Mouse (Mus musculus) B cell, adult 2 months (primary cell): ENCODE measurements around the gene Gm49320.
A peak's percentile ranks its signal among the peaks of the same experiment; 100 is the strongest.

Source experiments
- DNase-seq, 2 experiments: peaks; one replicate each; pipeline ENCODE4 v3.0.0; 2022

Gm49320 gene

GRCm38 (mm10) chr8:4259125-4259804, 20.6 kb downstream of the Gm49320 start, which contains the start of gene Ctxn1:
TSS of gene Ctxn1 (minus strand) at chr8:4259274.
- peak; percentile 94 to 95 for DNase-seq

GRCm38 (mm10) chr8:4259805-4260170, 21.1 kb downstream of the Gm49320 start:
- no peak for DNase-seq

GRCm38 (mm10) chr8:4263105-4263791, 24.6 kb downstream of the Gm49320 start:
- DNase-seq: no peak

GRCm38 (mm10) chr8:4265160-4265914, 26.7 kb downstream of the Gm49320 start:
- DNase-seq: no peak

- DNase-seq: peak; percentile 43
These were observed 29.0 kb downstream of the Gm49320 start for GRCm38 (mm10) chr8:4267627-4268026.

- no peak for DNase-seq
These were observed 30.9 kb downstream of the Gm49320 start for GRCm38 (mm10) chr8:4269609-4270008.

- DNase-seq: peak; percentile 93
These were observed 36.8 kb downstream of the Gm49320 start, which contains the start of gene Timm44 for GRCm38 (mm10) chr8:4275275-4276110. TSS of gene Timm44 (minus strand) at chr8:4275913.

GRCm38 (mm10) chr8:4276111-4276465, 37.4 kb downstream of the Gm49320 start:
- no peak for DNase-seq

- no peak for DNase-seq
These were observed 54.1 kb downstream of the Gm49320 start for GRCm38 (mm10) chr8:4292738-4293137.

DNA sequence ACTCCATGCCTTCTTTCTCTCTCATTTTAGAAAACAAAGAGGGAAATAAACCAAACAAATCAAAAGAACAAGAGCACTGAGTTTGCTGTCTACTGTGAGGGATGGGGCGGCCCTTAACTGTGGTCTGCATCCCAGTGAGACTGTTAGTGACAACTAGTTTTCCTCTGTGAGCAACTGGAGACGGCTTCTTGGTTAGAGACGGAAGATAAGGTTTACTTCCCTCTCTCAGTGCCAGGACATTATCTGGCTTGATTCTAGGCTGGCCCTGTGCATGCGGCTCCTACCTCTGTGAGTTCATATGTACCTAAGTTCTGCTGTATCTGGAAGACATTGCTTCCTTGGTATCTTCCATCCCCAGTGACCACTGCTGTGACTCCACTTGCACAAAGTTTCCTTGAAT, 59.2 kb downstream of the Gm49320 start:
- DNase-seq: no peak
